Mouse (Mus musculus) kidney, adult 9 months (tissue): ENCODE results near the gene Efemp2.

Experiments used
- DNase-seq: peaks from one replicate; pipeline ENCODE4 v3.0.0; 2022

Efemp2 gene

DNA sequence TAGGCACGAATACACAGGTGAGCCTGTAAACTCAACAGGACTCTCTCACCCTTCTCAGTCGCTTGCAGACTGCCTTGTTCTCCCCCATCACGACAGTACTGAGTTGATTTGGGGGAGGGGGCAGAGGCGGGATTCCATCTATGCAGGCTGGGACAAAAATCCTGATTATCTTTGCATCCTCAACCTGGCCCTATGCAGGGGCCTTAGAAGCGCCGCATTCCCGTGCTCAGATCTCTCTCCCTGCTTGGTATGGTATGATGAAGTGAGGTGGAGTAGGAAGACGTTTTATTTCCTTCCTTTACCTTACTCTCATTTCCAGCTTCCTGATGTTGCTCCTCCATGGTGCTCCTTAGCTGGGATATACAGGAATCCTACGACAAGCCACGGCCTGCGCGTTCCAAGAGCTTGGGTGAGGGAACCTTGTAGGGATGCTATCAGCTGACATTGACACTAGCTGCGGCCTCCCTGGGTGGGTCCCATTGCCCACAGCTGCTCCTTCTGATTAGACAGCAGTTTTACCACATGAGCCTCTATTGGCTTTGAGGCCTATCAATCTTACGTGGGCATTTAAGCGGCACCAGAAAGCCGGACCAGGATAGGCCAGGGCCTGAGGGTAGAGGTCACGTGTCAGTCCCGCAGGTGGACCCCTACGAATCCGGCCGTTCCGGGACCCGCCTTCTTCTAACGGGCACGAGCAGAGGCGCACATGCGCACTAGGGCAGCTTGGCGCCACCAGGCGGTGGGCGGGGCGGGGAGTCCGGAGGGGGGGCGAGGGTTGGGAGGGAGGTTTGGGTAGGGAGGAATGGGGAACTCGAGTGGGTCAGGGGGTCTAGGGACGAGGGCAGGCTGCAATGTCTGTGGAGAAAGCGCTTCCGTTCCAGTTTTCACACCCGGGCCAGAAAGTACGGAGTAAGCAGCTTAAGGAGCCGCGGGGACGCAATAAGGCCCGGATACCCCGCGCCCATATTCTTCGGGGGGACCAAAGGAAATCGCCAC lies 36.6 kb downstream of the Efemp2 start, which contains the start of gene Snx32:
Gene Snx32 (minus strand): TSS at position 508 of the 996 bp plus-strand sequence.
- DNase-seq = peak; percentile 99

DNA sequence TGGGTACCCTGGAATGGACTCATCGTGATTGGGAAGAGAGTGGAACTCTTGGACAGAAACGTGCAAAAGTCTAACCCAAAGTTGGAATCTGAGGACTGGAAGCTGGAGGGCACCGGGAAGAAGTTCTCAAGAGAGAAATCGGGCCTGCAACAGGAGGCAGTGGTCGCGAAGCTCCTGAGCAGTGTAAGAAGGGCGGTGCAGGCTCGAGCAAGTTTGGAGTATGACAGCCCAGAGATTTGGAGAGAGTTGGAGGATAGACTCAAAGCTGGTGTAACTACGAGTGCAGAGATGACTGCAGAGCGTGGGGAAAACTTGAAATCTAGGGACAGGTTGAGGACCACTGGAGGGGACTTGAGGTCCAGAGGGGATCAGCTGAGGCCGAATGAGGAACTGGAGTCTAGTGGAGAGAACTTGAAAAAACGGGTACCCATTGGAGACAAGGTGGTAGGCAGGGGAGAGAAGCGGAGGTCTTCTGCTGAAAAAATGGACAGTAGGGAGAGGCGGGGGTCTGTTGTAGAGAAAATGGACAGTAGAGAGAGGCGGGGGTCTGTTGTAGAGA lies 37.4 kb downstream of the Efemp2 start:
- no peak for DNase-seq

GRCm38 (mm10) chr19:5512091-5513004 lies 38.6 kb downstream of the Efemp2 start:
- DNase-seq = no peak

GRCm38 (mm10) chr19:5513005-5513349 lies 39.2 kb downstream of the Efemp2 start:
- DNase-seq = no peak

GRCm38 (mm10) chr19:5515840-5516777 lies 42.4 kb downstream of the Efemp2 start:
- DNase-seq = peak; percentile 34

GRCm38 (mm10) chr19:5516906-5517505 lies 43.3 kb downstream of the Efemp2 start:
- no peak for DNase-seq

DNA sequence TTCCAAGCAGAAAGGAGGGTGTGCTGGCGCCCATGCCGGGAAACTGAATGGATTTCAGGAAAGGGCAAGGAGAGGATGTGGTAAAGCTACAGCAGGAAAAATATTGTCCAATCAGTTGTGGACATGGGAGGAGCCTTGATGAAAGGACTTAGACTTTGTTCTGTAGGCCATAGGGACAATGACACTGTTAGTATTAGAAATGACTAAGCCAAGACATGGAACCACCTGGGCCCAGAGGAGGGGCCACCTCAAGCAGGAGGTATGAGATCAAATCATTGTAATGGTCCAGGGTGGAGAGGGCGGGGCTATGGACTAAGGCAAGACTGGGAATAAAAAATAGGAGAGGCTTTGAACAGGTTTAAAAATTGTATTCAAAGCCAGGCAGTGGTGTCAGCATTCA lies 45.0 kb downstream of the Efemp2 start:
- peak; percentile 50 for DNase-seq

DNA sequence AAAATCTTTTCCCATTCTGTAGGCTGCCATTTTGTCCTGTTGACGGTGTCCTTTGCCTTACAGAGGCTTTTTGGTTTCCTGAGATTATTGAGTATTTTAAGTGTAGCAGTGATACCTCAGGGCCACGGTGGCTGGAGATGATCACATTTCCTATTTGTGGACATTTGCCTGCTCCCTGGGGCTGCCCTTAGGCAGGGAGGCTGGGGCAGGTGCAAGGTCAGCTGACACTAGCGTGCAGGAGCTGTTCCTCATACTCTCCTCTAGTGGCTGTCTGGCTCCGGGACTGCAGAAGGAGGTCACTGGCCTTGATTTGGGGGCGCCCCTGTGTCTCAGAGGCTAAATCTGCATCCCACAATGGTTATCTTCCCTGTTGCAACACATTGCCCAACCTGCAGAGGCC lies 51.5 kb downstream of the Efemp2 start:
- DNase-seq = no peak

- peak; percentile 99 for DNase-seq
These were observed 55.8 kb downstream of the Efemp2 start for GRCm38 (mm10) chr19:5529325-5530137.

- DNase-seq = no peak
These were observed 56.4 kb downstream of the Efemp2 start for GRCm38 (mm10) chr19:5530138-5530524.
